Mouse (Mus musculus) spleen, postnatal 4 days (tissue): ENCODE measurements around the gene Exd1.

Source experiments
- DNase-seq, 2 experiments: peaks; one replicate each; pipeline ENCODE4 v3.0.0; 2022; ENCODE audit warnings: low spot score in 2 of 2

Exd1 gene

DNA sequence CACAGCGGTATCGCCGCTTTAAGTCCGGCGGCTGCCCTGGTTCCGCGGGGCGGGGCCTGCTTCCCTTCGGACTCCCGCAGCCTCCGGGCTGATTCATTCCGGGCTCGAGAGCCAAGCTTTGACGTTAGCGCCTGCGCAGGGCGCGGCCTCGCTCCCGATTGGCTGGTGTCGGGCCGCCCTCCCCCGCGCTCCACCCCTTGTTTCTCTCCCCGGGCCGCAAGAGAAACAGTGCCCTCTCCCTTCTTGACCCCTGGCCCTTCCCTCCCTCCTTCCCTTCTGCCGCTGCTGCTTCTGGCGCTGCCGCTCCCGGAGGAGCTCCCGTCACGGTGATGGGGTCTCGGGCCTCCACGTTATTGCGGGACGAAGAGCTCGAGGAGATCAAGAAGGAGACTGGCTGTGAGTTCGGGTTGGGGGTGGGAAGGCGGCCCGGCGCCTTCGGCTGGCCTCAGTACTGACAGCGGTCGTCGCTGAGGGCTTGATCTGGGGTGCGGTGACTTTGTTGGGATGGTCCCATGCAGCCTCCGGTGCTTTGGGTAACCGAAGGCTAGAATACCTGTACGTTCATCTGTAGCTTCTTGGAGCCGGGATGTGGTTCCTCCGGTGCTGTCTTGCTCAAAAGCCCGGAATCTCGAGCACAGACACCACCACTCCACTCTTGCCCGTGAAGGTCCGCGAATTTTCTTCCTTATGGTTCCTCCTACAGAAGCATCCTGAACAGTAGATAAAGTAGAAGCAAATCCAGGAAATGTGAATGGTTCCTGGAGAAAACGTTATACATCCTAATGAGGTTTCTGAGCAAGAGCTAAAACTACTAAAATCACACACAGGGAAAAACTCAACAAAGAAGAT lies at the start of gene Exd1, which contains the start of gene Chp1:
Gene Exd1, minus strand, starts transcription at position 106 of the 849 bp plus-strand sequence.
Gene Chp1, plus strand, starts transcription at position 176 of the 849 bp plus-strand sequence.
- DNase-seq, result peak; percentile 99

DNA sequence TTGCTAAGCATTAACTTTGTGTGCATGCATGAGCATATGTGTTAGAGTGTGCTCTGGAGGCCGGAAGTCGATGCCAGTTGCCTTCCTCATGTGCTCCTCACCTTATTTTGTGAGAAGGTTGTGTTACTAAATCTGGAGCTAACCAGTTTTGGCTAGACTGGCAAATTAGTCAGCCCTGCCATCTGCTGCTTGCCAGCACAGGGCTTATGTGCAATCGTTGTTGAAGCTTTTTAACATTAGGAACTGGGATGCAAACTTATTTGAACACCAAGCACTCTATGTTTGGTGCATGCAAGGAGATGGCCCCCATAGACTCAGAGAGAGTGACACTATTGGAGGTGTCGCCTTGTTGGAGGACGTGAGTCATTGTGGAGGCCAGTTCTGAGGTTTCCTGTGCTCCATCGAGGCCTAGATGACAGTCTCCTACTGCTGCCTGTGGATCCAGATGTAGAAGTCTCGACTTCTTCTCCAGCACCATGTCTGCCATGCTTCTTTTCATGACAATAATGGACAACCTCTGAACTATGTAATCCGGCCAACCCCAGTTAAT lies 49.4 kb upstream of the Exd1 start:
- DNase-seq, result no peak

DNA sequence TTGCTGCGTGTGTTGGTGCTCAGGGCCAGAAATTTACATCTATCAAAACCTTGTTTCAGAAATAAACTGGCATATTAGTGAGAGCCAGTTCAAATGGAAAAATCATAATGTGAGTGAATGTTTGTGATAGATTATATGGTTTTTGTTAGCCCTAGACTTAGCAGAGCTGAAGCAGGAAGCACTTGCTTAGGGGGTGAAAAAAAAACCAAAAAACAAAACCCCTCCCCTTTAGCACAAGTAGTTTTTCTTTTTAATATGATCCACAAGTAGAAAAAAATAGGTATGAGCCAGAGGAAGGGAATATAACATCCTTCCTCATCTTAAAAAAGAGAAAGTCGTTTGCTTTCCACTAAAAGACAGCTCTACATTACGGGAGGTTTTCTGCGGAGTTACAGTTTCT lies 47.9 kb upstream of the Exd1 start:
- no peak for DNase-seq

DNA sequence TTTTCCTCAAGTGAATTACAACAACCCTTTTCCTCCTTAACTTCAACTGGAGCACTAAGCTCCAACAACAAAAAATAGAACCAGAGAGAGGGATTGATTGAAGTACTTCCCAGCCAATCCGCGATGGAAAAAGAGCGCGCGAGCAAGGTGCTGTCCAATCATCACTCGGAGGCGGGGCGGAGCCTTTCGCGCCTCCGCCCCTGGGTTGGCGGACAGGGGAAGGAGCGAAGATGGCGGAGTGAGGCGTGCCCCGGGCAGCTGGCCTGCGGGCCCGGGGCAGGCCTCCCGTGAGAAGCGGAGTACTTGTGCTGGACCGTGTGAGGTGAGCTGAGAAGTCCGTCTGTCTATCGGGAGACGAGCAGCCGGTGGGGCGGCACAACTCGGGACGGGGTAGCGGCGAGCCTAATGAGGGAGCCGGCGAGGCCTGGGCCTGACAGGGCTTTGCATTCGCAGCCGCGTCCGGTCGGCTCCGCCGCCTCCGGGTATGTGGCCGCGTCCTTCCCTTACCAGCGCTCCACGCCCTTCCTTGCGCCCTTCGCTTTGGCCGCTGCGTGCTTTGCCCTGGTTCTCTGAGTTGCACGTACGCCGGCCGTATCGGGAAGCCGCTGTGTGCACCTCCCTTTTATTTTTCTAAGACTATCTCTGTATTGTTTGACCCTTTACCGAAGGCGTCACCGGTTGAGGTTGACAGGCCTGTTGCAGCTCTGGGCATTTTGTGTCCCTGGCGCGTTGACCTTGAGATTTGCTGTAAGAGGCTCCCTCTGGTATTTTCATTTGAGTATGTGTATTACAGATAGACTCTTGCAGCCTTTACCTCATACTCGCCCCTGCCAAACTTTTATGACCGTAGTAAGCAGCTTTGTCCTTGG lies 46.9 kb upstream of the Exd1 start:
- peak; percentile 96 to 98 for DNase-seq

- no peak for DNase-seq
These were observed 46.3 kb upstream of the Exd1 start for GRCm38 (mm10) chr2:119593765-119594112.

GRCm38 (mm10) chr2:119591247-119591646 lies 43.8 kb upstream of the Exd1 start:
- no peak for DNase-seq

- DNase-seq, result peak; percentile 71 to 90
These were observed 40.0 kb upstream of the Exd1 start for GRCm38 (mm10) chr2:119587383-119587782.

GRCm38 (mm10) chr2:119584282-119584681 lies 36.9 kb upstream of the Exd1 start:
- DNase-seq, result no peak

DNA sequence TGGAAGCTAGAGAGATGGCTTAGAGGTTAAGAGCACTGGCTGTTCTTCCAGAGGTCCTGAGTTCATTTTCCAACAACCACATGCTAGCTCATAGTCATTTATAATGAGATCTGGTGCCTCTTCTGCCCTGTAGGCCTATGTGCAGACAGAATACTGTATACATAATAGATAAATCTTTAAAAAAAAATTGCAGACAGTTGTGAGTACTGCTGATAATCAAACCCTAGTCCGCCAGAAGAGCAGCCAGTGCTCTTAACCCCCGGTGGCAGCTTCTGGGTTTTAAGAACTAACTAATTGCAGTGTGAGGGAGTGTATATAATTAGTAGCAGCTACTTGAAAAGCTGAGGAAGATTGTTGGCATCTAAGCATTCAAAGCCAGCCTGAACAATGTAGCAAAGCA lies 36.0 kb upstream of the Exd1 start:
- DNase-seq, result no peak

DNA sequence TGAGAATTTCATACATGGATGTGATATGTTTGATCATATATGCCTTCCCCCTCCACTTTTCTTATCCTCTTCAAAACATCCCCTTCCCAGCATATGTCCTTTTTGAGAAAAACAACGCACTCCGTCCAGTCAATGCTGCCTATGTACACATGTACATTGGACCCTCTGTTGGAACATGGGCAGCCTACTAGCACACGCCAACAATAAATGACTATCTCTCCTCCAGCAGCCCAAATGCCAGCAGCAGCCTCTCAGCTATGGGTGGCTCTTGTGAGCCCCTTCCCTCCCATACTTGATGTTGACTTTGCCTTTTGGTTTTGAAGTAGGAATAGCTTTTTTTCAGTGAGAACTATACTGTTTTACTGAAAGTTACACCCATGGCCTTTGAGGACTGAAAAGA lies 34.1 kb upstream of the Exd1 start:
- no peak for DNase-seq

- DNase-seq, result no peak
These were observed 25.0 kb upstream of the Exd1 start for GRCm38 (mm10) chr2:119572471-119572870.

- no peak for DNase-seq
These were observed 18.9 kb upstream of the Exd1 start for GRCm38 (mm10) chr2:119566182-119566855.

- DNase-seq, result no peak
These were observed 17.9 kb upstream of the Exd1 start for GRCm38 (mm10) chr2:119565284-119565683.

GRCm38 (mm10) chr2:119561794-119562193 lies 14.4 kb upstream of the Exd1 start:
- no peak for DNase-seq

DNA sequence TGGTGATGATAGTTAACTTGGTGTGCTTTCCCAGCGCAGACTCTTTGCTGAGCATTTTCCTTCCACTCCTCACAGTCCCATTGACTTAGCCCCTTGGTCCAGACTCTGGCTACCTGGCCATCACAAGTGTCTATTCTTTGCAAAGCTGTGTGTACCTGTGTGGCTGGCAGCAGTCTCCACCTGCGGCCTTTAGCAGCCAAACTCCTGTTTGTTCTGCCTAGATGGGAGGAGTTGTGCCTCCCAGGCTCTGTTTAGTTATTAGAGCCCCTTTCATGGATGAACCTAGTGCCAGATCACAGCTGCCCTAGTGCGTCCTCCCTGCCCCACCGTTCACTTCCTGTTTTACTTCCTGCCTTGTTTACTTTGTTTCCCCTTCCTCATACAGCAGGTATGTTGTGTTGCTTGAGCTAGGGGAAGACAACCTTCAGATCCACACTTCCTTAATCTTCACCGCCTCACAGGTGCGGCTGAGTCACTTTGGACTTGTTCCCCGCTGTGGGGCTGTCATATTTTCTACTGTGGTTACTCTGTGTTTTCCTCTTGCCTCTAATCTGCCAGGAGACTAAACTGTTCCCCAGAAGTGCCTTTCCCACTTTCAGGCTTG lies 11.4 kb upstream of the Exd1 start:
- DNase-seq, result peak in 1 of 2 experiments; percentile 15

DNA sequence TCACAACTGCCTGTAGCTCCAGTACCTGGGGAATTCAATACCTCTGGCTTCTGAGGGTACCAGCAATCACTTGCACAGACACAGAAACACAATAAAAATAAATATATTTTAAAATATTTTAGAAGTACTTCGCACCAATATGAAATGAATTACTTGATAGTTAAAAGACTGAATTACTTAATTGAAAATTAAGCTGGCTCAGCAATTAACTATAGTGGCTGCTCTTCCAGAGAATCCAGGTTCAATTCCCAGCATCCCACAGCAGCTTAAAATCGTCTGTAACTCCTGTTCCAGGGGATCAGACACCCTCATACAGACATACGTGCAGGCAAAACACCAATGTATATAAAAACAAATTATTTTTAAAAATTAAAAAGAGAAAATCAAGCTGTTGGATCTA lies 10.6 kb upstream of the Exd1 start:
- DNase-seq, result no peak

DNA sequence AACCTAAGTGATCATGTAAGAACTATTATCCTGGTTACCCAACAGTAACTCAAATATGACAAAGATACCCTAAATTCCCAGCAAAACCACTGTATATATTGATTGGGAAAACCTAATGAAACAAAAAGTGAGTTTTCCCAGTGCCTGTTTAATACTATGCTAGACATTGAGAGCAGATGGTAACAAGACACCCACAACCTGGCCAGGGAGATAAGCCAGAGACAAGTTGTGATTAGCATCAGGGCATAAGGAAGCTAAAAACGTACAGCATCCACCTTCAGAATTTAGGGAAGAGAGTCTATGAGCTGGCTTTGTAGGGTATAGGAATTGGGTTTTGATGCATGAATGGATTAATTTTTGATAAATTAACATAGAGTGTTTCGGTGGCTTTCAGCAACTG lies 2.3 kb upstream of the Exd1 start:
- no peak for DNase-seq

GRCm38 (mm10) chr2:119548691-119549090 lies 1.3 kb upstream of the Exd1 start:
- DNase-seq, result no peak

DNA sequence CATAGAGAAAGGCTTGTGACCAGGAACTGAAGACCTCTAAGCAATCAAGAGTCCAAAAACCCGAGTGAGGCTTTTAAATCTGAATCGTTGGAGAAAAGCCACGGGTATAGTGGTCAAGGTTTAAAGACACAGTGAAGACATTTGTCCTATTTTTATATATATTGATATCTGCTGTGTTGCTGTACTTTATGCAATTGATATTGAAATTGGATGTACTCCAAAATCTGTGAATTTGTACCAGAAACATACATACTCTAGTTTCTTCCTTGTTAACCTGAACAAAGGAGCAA lies 889 bp upstream of the Exd1 start:
- no peak for DNase-seq

DNA sequence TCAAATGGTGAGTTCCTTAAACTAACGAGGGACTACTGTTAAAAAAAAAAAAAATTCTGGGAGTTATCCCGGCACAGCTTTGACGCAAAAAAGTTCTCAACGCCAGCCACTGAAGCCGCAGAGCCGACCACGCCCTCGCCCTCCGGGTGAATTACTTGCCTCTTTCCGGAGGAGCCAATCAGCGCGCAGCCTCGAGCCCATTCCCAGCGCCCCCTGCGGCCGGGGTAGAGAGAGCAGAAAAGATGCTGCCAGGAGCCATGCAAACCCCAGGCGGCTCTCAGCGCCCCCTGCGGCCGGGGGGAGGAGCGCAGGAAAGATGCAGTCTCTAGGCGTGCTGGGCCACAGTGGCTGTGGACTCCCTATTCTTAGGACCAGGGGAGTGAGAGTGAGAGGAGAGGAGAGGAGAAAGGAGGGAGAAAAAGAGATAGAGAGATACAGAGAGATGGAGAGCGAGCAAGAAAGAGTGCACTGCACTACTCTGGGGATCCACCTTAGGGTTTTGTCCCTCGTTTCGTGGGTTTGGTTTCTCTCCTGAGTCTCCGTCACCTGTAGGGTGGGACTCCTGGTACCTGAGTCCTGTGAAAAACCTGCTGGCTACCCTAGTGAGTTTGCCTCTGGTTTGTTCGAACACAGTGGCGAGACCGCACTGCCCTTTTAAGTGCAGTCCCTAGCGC lies 442 bp downstream of the Exd1 start:
- peak; percentile 87 to 95 for DNase-seq

DNA sequence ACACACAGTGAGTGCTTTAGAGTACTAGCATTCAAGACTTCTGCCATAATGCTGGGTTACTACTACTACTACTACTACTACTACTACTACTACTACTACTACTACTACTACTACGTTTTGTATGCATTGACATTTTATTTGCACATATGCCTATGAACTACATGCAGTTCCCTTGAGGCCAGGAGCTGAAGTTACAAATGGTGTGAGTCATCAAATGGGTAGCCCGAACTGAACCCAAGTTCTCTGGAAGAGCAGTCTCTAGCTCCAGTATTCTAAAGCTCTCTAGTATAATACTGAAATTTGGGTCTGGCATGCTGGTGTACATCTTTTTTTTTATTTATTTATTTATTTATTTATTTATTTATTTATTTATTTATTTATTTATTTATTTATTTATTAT lies 3.8 kb downstream of the Exd1 start:
- DNase-seq, result no peak
